Mouse (Mus musculus): ENCODE results near the gene Rgs6. TPM values are rescaled to one million over a fixed set of nuclear protein-coding genes. Genes with fewer than 3 reads are reported as not detected.
A peak's percentile ranks its signal among the peaks of the same experiment; 100 is the strongest.

Gene Rgs6
- polyA plus RNA-seq, 1 experiment from 2014 or later = 1.0 TPM

GRCm38 (mm10) chr12:82920146-82920545, 332.1 kb downstream of the Rgs6 start:
- Histone ChIP-seq H3K9ac (ENCODE audit: low read depth, low read length) (no peak overlapping the region), H3K4me2 (no peak overlapping the region), H3K4me3 (ENCODE audit: low read depth, low read length) (no peak overlapping the region), H3K27me3 (replicated peaks; ENCODE audit: control insufficient read depth, insufficient read depth, low read length) (no peaks in the 10 kb centered on the region), H3K9me3 (ENCODE audit: control insufficient read depth, low read length) (no peaks in the 10 kb centered on the region), H3K4me1 (replicated peaks; ENCODE audit: control insufficient read depth, insufficient read depth, low read length) (no peaks in the 10 kb centered on the region), H3K36me3 (ENCODE audit: control insufficient read depth, insufficient read depth, low read length) (no peaks in the 10 kb centered on the region), H3K27ac (ENCODE audit: low read depth, low read length) (no peak overlapping the region)
- ATAC-seq (replicated peaks; ENCODE audit: low FRiP score) (no peak), DNase-seq (ENCODE audit: low spot score) (no peak)
- 68% methylated on average over 2 of the region's 2 CpGs for WGBS

- Histone ChIP-seq H3K9me3 (ENCODE audit: control insufficient read depth, low read length) (no peaks in the 10 kb centered on the region), H3K27me3 (replicated peaks; ENCODE audit: control insufficient read depth, insufficient read depth, low read length) (no peaks in the 10 kb centered on the region), H3K4me3 (ENCODE audit: low read depth, low read length) (no peak overlapping the region), H3K4me1 (replicated peaks; ENCODE audit: control insufficient read depth, insufficient read depth, low read length) (no peaks in the 10 kb centered on the region), H3K4me2 (no peak overlapping the region), H3K27ac (ENCODE audit: low read depth, low read length) (no peak overlapping the region), H3K36me3 (ENCODE audit: control insufficient read depth, insufficient read depth, low read length) (no peaks in the 10 kb centered on the region), H3K9ac (ENCODE audit: low read depth, low read length) (no peak overlapping the region)
- DNase-seq (ENCODE audit: low spot score) = no peak
- WGBS = 90% methylated on average over 20 of the region's 20 CpGs
- no peak for ATAC-seq (replicated peaks; ENCODE audit: low FRiP score)
Measured at GRCm38 (mm10) chr12:82921287-82922015, 333.4 kb downstream of the Rgs6 start.

GRCm38 (mm10) chr12:82922856-82923506, 334.9 kb downstream of the Rgs6 start:
- 82% methylated on average over 4 of the region's 4 CpGs for WGBS
- Histone ChIP-seq H3K27ac (ENCODE audit: low read depth, low read length) (no peak overlapping the region), H3K4me1 (replicated peaks; ENCODE audit: control insufficient read depth, insufficient read depth, low read length) (no peaks in the 10 kb centered on the region), H3K36me3 (ENCODE audit: control insufficient read depth, insufficient read depth, low read length) (no peaks in the 10 kb centered on the region), H3K4me3 (ENCODE audit: low read depth, low read length) (no peak overlapping the region), H3K27me3 (replicated peaks; ENCODE audit: control insufficient read depth, insufficient read depth, low read length) (no peaks in the 10 kb centered on the region), H3K9ac (ENCODE audit: low read depth, low read length) (no peak overlapping the region), H3K4me2 (no peak overlapping the region), H3K9me3 (ENCODE audit: control insufficient read depth, low read length) (no peaks in the 10 kb centered on the region)
- DNase-seq (ENCODE audit: low spot score) (no peak), ATAC-seq (replicated peaks; ENCODE audit: low FRiP score) (no peak)

GRCm38 (mm10) chr12:82932706-82933461, 344.8 kb downstream of the Rgs6 start:
- Histone ChIP-seq H3K4me1 (replicated peaks; ENCODE audit: control insufficient read depth, insufficient read depth, low read length) (no peaks in the 10 kb centered on the region), H3K27ac (ENCODE audit: low read depth, low read length) (no peak overlapping the region), H3K4me3 (ENCODE audit: low read depth, low read length) (no peak overlapping the region), H3K9ac (ENCODE audit: low read depth, low read length) (no peak overlapping the region), H3K27me3 (replicated peaks; ENCODE audit: control insufficient read depth, insufficient read depth, low read length) (no peaks in the 10 kb centered on the region), H3K36me3 (ENCODE audit: control insufficient read depth, insufficient read depth, low read length) (no peaks in the 10 kb centered on the region), H3K9me3 (ENCODE audit: control insufficient read depth, low read length) (no peaks in the 10 kb centered on the region), H3K4me2 (no peak overlapping the region)
- DNase-seq (ENCODE audit: low spot score) (no peak), ATAC-seq (replicated peaks; ENCODE audit: low FRiP score) (no peak)
- 84% methylated on average over 14 of the region's 14 CpGs for WGBS

GRCm38 (mm10) chr12:82935121-82935762, 347.1 kb downstream of the Rgs6 start:
- no peaks in the 10 kb centered on the region for H3K4me1 ChIP-seq (replicated peaks; ENCODE audit: control insufficient read depth, insufficient read depth, low read length)
- no peak overlapping the region for H3K9ac ChIP-seq (ENCODE audit: low read depth, low read length)
- ATAC-seq (replicated peaks; ENCODE audit: low FRiP score) (no peak), DNase-seq (ENCODE audit: low spot score) (no peak)
- H3K27me3 ChIP-seq (replicated peaks; ENCODE audit: control insufficient read depth, insufficient read depth, low read length) = no peaks in the 10 kb centered on the region
- no peaks in the 10 kb centered on the region for H3K9me3 ChIP-seq (ENCODE audit: control insufficient read depth, low read length)
- H3K4me2 ChIP-seq = no peak overlapping the region
- no peak overlapping the region for H3K4me3 ChIP-seq (ENCODE audit: low read depth, low read length)
- H3K36me3 ChIP-seq (ENCODE audit: control insufficient read depth, insufficient read depth, low read length) = no peaks in the 10 kb centered on the region
- 83% methylated on average over 6 of the region's 6 CpGs for WGBS
- H3K27ac ChIP-seq (ENCODE audit: low read depth, low read length) = no peak overlapping the region

- DNase-seq (ENCODE audit: low spot score) = no peak
- Histone ChIP-seq H3K27me3 (replicated peaks; ENCODE audit: control insufficient read depth, insufficient read depth, low read length) (no peaks in the 10 kb centered on the region), H3K4me1 (replicated peaks; ENCODE audit: control insufficient read depth, insufficient read depth, low read length) (no peaks in the 10 kb centered on the region), H3K27ac (ENCODE audit: low read depth, low read length) (no peak overlapping the region), H3K4me2 (no peak overlapping the region), H3K9ac (ENCODE audit: low read depth, low read length) (no peak overlapping the region), H3K36me3 (ENCODE audit: control insufficient read depth, insufficient read depth, low read length) (no peaks in the 10 kb centered on the region), H3K9me3 (ENCODE audit: control insufficient read depth, low read length) (no peaks in the 10 kb centered on the region), H3K4me3 (ENCODE audit: low read depth, low read length) (no peak overlapping the region)
- ATAC-seq (replicated peaks; ENCODE audit: low FRiP score) = no peak
- 84% methylated on average over 1 of the region's 1 CpGs for WGBS
Measured at GRCm38 (mm10) chr12:82935767-82936166, 347.7 kb downstream of the Rgs6 start.

GRCm38 (mm10) chr12:82940461-82940860, 352.4 kb downstream of the Rgs6 start:
- H3K9me3 ChIP-seq (ENCODE audit: control insufficient read depth, low read length) = no peaks in the 10 kb centered on the region
- ATAC-seq (replicated peaks; ENCODE audit: low FRiP score) (no peak), DNase-seq (ENCODE audit: low spot score) (no peak)
- H3K4me2 ChIP-seq = no peak overlapping the region
- no peaks in the 10 kb centered on the region for H3K36me3 ChIP-seq (ENCODE audit: control insufficient read depth, insufficient read depth, low read length)
- no peak overlapping the region for H3K4me3 ChIP-seq (ENCODE audit: low read depth, low read length)
- H3K27ac ChIP-seq (ENCODE audit: low read depth, low read length) = no peak overlapping the region
- no peaks in the 10 kb centered on the region for H3K4me1 ChIP-seq (replicated peaks; ENCODE audit: control insufficient read depth, insufficient read depth, low read length)
- H3K27me3 ChIP-seq (replicated peaks; ENCODE audit: control insufficient read depth, insufficient read depth, low read length) = no peaks in the 10 kb centered on the region
- WGBS = 67% methylated on average over 4 of the region's 4 CpGs
- H3K9ac ChIP-seq (ENCODE audit: low read depth, low read length) = no peak overlapping the region

- no peak for ATAC-seq (replicated peaks; ENCODE audit: low FRiP score)
- Histone ChIP-seq H3K27ac (ENCODE audit: low read depth, low read length) (no peak overlapping the region), H3K27me3 (replicated peaks; ENCODE audit: control insufficient read depth, insufficient read depth, low read length) (no peaks in the 10 kb centered on the region), H3K4me3 (ENCODE audit: low read depth, low read length) (no peak overlapping the region), H3K4me2 (no peak overlapping the region), H3K9me3 (ENCODE audit: control insufficient read depth, low read length) (no peaks in the 10 kb centered on the region), H3K9ac (ENCODE audit: low read depth, low read length) (no peak overlapping the region), H3K4me1 (replicated peaks; ENCODE audit: control insufficient read depth, insufficient read depth, low read length) (no peaks in the 10 kb centered on the region), H3K36me3 (ENCODE audit: control insufficient read depth, insufficient read depth, low read length) (no peaks in the 10 kb centered on the region)
- 20% methylated on average over 5 of the region's 5 CpGs for WGBS
- DNase-seq (ENCODE audit: low spot score) = peak; percentile 56
Measured at GRCm38 (mm10) chr12:82946507-82946906, 358.4 kb downstream of the Rgs6 start.

All from liver, embryonic 11.5 days (tissue).